Mouse (Mus musculus): Measurements from ENCODE around the gene AW549877.

AW549877 gene

GRCm38 (mm10) chr15:3995448-3996266 lies at the start of gene AW549877:
Gene AW549877 (minus strand): TSS chr15:3995744.
- peak; percentile 98 to 99 for DNase-seq (ENCODE audit: low spot score in 2 of 2)

DNA sequence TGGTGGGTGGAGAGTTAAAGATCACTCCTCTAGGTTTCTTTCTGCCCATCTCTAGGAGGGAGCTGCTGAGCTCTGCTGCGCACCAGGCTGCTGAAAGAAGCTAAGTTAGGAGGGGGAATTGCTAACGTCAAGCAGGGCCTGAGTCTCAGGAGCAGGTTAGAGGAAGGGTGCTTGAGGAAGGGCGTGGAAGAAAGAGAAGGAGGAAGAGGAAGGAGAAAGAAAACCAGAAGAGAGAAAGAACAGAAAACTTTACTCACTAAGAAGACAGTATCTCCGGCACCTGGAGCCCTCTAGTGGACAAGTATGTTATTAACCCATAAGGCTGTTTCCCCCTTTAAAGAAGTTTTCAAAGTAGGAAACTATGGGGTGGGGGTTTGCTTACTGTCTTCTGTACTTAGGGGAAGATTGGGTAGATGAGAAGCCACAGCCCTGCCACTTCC lies 47.5 kb upstream of the AW549877 start:
- DNase-seq (ENCODE audit: low spot score in 2 of 2): no peak

- no peak for DNase-seq (ENCODE audit: low spot score in 2 of 2)
Observed at GRCm38 (mm10) chr15:4042423-4042822, 46.9 kb upstream of the AW549877 start.

GRCm38 (mm10) chr15:4033168-4034004 lies 37.8 kb upstream of the AW549877 start:
- no peak for DNase-seq (ENCODE audit: low spot score in 2 of 2)

DNA sequence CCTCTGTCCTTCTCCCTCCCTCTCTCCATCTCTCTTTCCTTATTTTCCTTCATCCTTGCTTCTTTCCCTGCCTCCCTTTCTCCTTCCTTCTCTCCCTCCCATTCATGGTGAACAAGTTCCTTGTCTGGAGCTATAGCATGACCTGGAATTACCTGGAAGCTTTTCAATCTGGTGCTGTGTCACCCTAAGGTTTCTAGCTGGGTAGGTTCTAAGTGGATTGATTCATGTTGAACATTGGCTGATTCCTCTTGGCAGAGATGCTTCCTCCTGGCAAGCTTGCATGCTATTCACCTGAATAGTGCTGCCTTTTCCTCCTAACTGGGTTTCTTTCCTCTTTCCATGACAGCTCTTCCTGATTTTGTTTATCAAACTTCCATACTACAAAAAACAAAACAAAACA lies 33.4 kb upstream of the AW549877 start:
- no peak for DNase-seq (ENCODE audit: low spot score in 2 of 2)

DNA sequence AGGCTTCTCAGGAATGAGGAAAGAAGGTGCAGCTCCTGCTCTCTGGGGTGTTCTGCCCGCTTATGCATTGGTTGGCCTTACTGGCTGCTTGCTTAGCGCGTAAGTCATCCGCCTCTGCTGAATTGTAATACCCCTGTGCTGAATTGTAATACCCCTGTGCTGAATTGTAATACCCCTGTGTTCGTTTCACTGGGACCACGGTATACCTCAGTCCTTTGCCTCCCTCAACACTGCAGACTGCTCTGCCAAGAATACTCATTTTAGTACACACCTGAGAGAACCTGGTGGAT lies 32.8 kb upstream of the AW549877 start:
- DNase-seq (ENCODE audit: low spot score in 2 of 2): no peak

GRCm38 (mm10) chr15:4027671-4028410 lies 32.3 kb upstream of the AW549877 start:
- no peak for DNase-seq (ENCODE audit: low spot score in 2 of 2)

DNA sequence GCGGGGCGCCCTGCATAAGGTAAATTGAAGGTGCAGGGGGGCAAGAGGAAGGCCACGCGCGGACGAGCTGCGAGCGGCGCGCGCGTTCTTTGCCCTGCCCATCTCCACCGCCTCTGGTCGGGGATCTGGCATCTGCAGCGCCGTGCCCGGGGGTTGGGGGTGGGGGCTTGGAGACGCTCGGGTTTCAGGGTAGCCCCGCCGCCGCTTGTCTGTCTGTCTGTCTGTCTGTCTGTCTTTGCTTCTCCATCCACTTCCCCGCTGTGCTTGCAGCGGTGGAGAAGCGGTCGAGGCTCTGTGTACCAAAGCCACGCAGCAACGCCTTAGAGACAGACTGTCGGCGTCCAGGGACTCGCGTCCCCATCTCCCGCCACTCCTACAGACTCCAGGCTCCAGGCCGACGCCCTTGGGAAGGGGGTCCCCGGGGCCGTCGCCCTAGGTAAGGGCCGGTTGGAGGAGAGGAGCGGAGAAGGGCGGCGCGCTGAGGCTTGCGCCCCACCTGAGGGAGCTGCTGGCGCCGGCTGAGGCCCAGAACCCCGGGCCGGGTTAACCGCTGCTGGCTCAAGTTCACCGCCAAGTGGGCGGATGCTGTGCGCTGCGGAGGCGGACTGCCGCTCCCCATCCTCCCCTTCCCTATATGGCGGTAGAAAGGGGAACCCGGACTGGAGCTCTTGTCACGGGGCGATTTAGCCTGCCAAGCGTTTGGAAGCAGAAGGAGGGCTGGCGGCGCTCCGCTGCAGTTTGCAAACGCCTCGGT lies 31.5 kb upstream of the AW549877 start:
- peak; percentile 71 to 83 for DNase-seq (ENCODE audit: low spot score in 2 of 2)

DNA sequence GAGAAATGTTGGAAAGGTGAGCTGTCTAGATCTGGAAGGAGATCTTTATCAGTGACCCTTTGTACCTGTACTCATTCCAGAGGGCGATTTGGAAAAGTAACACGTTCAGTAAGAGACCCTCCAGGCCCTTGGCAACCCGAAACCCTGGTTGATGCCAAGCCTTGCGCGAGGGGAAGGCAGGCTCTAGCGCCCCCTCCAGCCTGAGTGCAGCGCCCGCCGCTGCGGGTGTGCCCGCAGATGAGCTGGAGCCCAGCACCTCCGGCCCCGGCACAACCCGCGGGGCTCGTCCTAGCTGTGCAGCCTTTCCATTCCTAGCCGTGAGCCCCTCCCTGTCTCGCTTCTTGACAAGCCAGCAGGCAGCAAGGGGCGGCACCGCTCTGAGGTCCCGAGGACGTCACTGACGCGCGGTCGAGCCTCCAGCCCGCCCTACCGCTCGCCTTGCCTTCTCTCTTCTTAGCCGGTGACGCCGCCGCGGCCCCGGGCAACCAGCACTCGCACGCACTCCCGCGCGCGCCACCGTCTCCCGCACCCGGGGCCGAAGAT lies 30.8 kb upstream of the AW549877 start, which contains the start of gene Oxct1:
Oxct1 (plus strand) TSS at position 153 of the 543 bp plus-strand sequence.
- DNase-seq (ENCODE audit: low spot score in 2 of 2): peak; percentile 76 to 88

- DNase-seq (ENCODE audit: low spot score in 2 of 2): no peak
Observed at GRCm38 (mm10) chr15:4025508-4025904, 30.0 kb upstream of the AW549877 start.

DNA sequence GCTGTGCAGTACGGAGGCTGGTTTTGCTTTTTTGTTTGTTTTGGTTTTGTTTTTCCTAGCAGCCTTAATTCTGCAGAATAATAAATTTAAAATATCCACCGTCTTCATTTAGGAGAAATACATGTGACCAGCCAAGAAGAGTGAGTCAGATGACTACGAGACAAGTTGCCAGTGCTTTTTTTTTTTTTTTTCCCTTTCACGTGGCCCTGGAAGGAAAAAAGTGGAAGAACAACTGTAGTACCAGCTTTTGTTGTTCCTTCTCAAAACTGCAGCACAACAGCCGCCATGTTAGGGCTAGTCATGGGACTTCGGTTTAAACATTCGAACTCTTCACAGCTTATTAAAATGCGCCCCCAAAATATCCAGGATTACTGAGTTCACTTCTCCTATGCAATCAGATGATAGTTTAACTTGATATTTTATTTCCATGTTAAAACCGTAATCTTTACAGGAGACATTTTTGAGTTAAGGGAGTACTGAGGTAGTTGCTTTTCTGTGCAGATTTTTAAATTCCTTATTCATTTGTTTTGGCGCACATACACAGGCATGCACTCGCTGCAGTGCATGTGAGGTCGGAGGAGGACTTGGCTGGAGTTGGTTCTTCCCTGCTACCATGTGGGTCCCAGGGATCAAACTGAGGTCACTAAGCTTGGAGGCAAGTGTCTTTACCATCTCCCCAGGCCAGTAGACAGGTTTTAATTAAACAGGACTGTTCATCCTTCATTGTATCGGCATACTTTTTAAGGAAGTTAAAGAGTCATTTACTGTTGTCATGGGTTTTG lies 29.4 kb upstream of the AW549877 start:
- DNase-seq (ENCODE audit: low spot score in 2 of 2): no peak

- DNase-seq (ENCODE audit: low spot score in 2 of 2): no peak
Observed at GRCm38 (mm10) chr15:4023747-4024146, 28.2 kb upstream of the AW549877 start.

GRCm38 (mm10) chr15:4020711-4021110 lies 25.2 kb upstream of the AW549877 start:
- no peak for DNase-seq (ENCODE audit: low spot score in 2 of 2)

DNA sequence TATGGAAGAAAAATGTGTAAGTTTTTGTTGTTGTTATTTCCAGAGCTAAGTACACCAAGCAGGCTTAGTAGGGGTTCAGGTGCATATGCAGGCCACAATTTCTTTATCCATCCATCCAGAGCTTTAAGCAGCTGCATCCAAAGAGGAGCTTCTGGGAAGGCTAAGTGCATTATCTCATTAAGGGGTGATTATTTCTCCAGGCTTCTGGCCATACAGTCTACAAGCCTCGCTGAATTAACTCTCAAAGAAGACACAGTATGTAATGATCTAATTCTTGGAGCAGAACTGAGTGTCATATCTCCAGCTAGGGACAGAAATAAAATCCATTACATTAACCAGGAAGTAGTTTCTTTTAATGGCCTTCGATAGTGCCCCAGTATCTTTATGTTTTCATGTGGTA lies 18.3 kb upstream of the AW549877 start:
- no peak for DNase-seq (ENCODE audit: low spot score in 2 of 2)

DNA sequence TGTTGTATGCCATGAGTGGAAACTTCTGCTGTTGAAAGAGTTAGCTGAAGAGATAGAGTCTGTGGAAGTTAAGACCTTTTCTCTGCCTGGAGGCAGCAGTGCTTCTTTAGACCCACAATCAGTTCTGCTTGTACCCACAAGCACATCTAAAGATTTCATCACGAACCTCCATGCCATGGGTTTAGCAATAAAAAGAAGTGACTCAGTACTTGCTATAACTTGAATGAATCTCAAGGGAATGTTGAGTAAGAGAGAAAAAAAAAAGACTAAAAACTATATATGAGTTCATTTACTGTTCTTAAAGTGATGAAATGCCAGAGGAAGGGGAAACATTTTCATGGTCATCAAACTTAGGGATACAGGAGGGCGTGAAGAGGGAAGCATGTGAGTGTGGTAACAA lies 5.0 kb upstream of the AW549877 start:
- no peak for DNase-seq (ENCODE audit: low spot score in 2 of 2)

GRCm38 (mm10) chr15:3999144-3999543 lies 3.6 kb upstream of the AW549877 start:
- no peak for DNase-seq (ENCODE audit: low spot score in 2 of 2)

GRCm38 (mm10) chr15:3996267-3997010 lies 895 bp upstream of the AW549877 start:
- no peak for DNase-seq (ENCODE audit: low spot score in 2 of 2)

- no peak for DNase-seq (ENCODE audit: low spot score in 2 of 2)
Observed at GRCm38 (mm10) chr15:3994852-3995447, 594 bp downstream of the AW549877 start.

- no peak for DNase-seq (ENCODE audit: low spot score in 2 of 2)
Observed at GRCm38 (mm10) chr15:3987981-3988380, 7.6 kb downstream of the AW549877 start.

Measured in urinary bladder, postnatal 36 days (tissue).